Mouse (Mus musculus) neural tube, embryonic 11.5 days (tissue): Measurements from ENCODE around the gene Myh7. TPM values are rescaled to one million over a fixed set of nuclear protein-coding genes. Genes with fewer than 3 reads are reported as not detected.

Experiments
- ATAC-seq: fragments of 200-750 bp; cut with Nextera tagmentation; 2 replicates; pipeline ENCODE4 v1.8.0; 2017; ENCODE audit warnings: moderate number of reproducible peaks, mild to moderate bottlenecking, moderate TSS enrichment, moderate library complexity; ENCODE audit not compliant: insufficient read depth, low FRiP score, low TSS enrichment
- DNase-seq: peaks from one replicate; pipeline ENCODE4 v3.0.0-alpha.2; 2015; ENCODE audit warnings: low spot score
- H3K27ac ChIP-seq: fragments of 300-500 bp; sonication (generic); 2 replicates; pipeline ENCODE4 v1.5.1; 2014; ENCODE audit warnings: low read depth, mild to moderate bottlenecking, low read length
- H3K27me3 ChIP-seq: fragments of 300-500 bp; sonication (generic); 2 replicates; pipeline ENCODE4 v1.6.1; 2014; ENCODE audit warnings: mild to moderate bottlenecking, low read length, mixed read lengths; ENCODE audit not compliant: control insufficient read depth, insufficient read depth
- H3K36me3 ChIP-seq: fragments of 300-500 bp; sonication (generic); 2 replicates; pipeline ENCODE4 v1.6.1; 2014; ENCODE audit warnings: mild to moderate bottlenecking, low read length, moderate library complexity, mixed read lengths; ENCODE audit not compliant: control insufficient read depth, insufficient read depth
- H3K4me1 ChIP-seq: fragments of 300-500 bp; sonication (generic); 2 replicates; pipeline ENCODE4 v1.6.1; 2014; ENCODE audit warnings: low read length, mixed read lengths; ENCODE audit not compliant: control insufficient read depth, insufficient read depth
- H3K4me2 ChIP-seq: fragments of 300-500 bp; sonication (generic); 2 replicates; pipeline ENCODE4 v1.6.1; 2014; ENCODE audit warnings: low read depth, mild to moderate bottlenecking, moderate library complexity
- H3K4me3 ChIP-seq: fragments of 300-500 bp; sonication (generic); 2 replicates; pipeline ENCODE4 v1.5.1; 2014; ENCODE audit warnings: low read depth, low read length
- H3K9ac ChIP-seq: fragments of 300-500 bp; sonication (generic); 2 replicates; pipeline ENCODE4 v1.6.1; 2014; ENCODE audit warnings: mild to moderate bottlenecking, low read length
- H3K9me3 ChIP-seq: fragments of 300-500 bp; sonication (generic); 2 replicates; pipeline ENCODE4 v1.6.1; 2016; ENCODE audit warnings: low read length; ENCODE audit not compliant: control insufficient read depth
- WGBS: fragments of 180-500 bp; shearing (Covaris S2); extraction: QIAGEN DNeasy Blood & Tissue Kit; methylation state at CpG from one replicate; pipeline ENCODE4 v1.1.7; 2014; 5-methylcytosine and 5-hydroxymethylcytosine counted together
- polyA plus RNA-seq: library from polyadenylated mRNA; unstranded; fragments of >200 nt; fragmentation: Nextera tagmentation; extraction: Ambion mirVana; gene quantifications from 2 replicates; pipeline ENCODE4 v1.2.1, GENCODE M21; 2014

Gene Myh7
- polyA plus RNA-seq, 1 experiment from 2014 or later, result 15.6 TPM

- DNase-seq (no peak), ATAC-seq (no peak)
- Histone ChIP-seq H3K27ac (no peak overlapping the region), H3K9me3 (no peaks in the 10 kb centered on the region), H3K4me2 (no peak overlapping the region), H3K27me3 (no peaks in the 10 kb centered on the region), H3K4me1 (no peaks in the 10 kb centered on the region), H3K9ac (no peak overlapping the region), H3K4me3 (no peak overlapping the region), H3K36me3 (no peaks in the 10 kb centered on the region)
- WGBS, result 82% methylated on average over 15 of the region's 15 CpGs
Observed at GRCm38 (mm10) chr14:54938431-54939219, 55.8 kb downstream of the Myh7 start.

GRCm38 (mm10) chr14:54937361-54938182 is 56.9 kb downstream of the Myh7 start:
- WGBS, result 90% methylated on average over 16 of the region's 16 CpGs

DNA sequence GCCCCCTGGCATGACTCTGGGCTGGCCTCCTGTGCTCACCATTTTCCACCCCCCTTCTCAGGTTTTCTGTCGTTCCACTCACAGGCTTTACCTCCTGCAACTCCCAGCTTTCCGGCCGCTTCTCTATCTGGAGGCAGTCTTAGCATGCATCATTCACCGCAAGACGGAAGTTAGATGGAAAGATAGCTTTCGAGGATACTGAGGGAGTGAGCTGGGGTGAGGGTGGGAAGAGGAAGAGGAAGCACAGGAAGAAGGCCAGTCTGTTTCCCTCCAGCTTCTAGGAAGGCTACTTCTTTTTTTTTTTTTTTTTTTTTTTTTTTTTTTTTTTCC is 57.6 kb downstream of the Myh7 start:
- ATAC-seq (no peak), DNase-seq (no peak)
- no peak overlapping the region for H3K4me3 ChIP-seq
- 0 out of 2 replicates have a peak overlapping the region, but pooled peaks have one; percentile 51 for H3K27ac ChIP-seq
- 64% methylated on average over 6 of the region's 6 CpGs for WGBS
- no peaks in the 10 kb centered on the region for H3K9me3 ChIP-seq
- no peaks in the 10 kb centered on the region for H3K27me3 ChIP-seq
- H3K4me1 ChIP-seq, result no peaks in the 10 kb centered on the region
- no peak overlapping the region for H3K4me2 ChIP-seq
- H3K9ac ChIP-seq, result no peak overlapping the region
- H3K36me3 ChIP-seq, result no peaks in the 10 kb centered on the region

More at GRCm38 (mm10) chr14:54937361-54938182, 56.9 kb downstream of the Myh7 start:
- ATAC-seq (no peak), DNase-seq (no peak)
- Histone ChIP-seq H3K9ac (no peak overlapping the region), H3K4me3 (no peak overlapping the region), H3K9me3 (no peaks in the 10 kb centered on the region), H3K4me1 (no peaks in the 10 kb centered on the region), H3K27me3 (no peaks in the 10 kb centered on the region), H3K4me2 (no peak overlapping the region), H3K27ac (no peak overlapping the region), H3K36me3 (no peaks in the 10 kb centered on the region)

GRCm38 (mm10) chr14:54935904-54936830 is 58.3 kb downstream of the Myh7 start, which contains the start of gene Cmtm5:
Gene Cmtm5, plus strand, starts transcription at chr14:54936261.
- ATAC-seq (no peak), DNase-seq (peak; percentile 31)
- Histone ChIP-seq H3K27ac (peak within 1 kb of the TSS; percentile 51; the same call in 1 of the 2 replicates), H3K4me1 (no peaks in the 10 kb centered on the region), H3K9ac (no peak within 1 kb of the TSS), H3K27me3 (no peaks in the 10 kb centered on the region), H3K4me3 (no peak within 1 kb of the TSS), H3K9me3 (no peaks in the 10 kb centered on the region), H3K4me2 (no peak within 1 kb of the TSS), H3K36me3 (no peaks in the 10 kb centered on the region)
- 41% methylated on average over 8 of the region's 8 CpGs for WGBS

GRCm38 (mm10) chr14:54932645-54933150 is 61.7 kb downstream of the Myh7 start, which contains the start of gene Il25:
Gene Il25, plus strand, starts transcription at chr14:54932695.
- ATAC-seq (no peak), DNase-seq (no peak)
- no peaks in the 10 kb centered on the region for H3K4me1 ChIP-seq
- no peak within 1 kb of the TSS for H3K4me2 ChIP-seq
- H3K27ac ChIP-seq, result no peak within 1 kb of the TSS
- no peak within 1 kb of the TSS for H3K9ac ChIP-seq
- H3K4me3 ChIP-seq, result no peak within 1 kb of the TSS
- 24% methylated on average over 6 of the region's 6 CpGs for WGBS
- H3K27me3 ChIP-seq, result no peaks in the 10 kb centered on the region
- H3K9me3 ChIP-seq, result no peaks in the 10 kb centered on the region
- H3K36me3 ChIP-seq, result no peaks in the 10 kb centered on the region

DNA sequence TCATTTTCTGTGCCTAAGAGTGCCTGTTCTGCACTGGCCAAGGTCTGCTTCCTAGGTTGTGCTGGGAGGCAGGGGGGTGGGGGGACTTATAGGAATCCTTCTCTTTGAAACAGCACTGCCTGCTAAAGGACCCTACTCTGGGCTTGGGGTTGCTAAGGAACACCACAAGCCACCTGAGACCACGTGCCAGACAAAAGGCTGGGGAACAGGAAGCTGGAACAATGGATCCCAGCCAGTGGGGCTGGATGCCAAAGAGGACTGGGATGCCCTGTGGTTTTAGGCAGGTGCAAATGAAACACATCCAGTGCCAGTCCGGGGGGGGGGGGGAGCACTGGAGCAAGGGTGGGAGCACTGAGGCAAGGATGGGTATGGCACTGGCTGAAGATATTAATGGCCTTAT is 64.0 kb downstream of the Myh7 start:
- Histone ChIP-seq H3K4me1 (peaks cover 14% of the 10 kb centered on the region), H3K9me3 (no peaks in the 10 kb centered on the region), H3K4me2 (no peak overlapping the region), H3K36me3 (no peaks in the 10 kb centered on the region), H3K27ac (no peak overlapping the region), H3K27me3 (no peaks in the 10 kb centered on the region), H3K4me3 (no peak overlapping the region), H3K9ac (no peak overlapping the region)
- no peak for ATAC-seq
- DNase-seq, result no peak
- WGBS, result 37% methylated on average over 2 of the region's 2 CpGs

- Histone ChIP-seq H3K27me3 (no peaks in the 10 kb centered on the region), H3K9me3 (no peaks in the 10 kb centered on the region), H3K4me1 (peaks cover 16% of the 10 kb centered on the region), H3K9ac (no peak overlapping the region), H3K27ac (no peak overlapping the region), H3K4me3 (no peak overlapping the region), H3K4me2 (no peak overlapping the region), H3K36me3 (no peaks in the 10 kb centered on the region)
- ATAC-seq, result no peak
- 76% methylated on average over 5 of the region's 5 CpGs for WGBS
- no peak for DNase-seq
Observed at GRCm38 (mm10) chr14:54929801-54930200, 64.6 kb downstream of the Myh7 start.

DNA sequence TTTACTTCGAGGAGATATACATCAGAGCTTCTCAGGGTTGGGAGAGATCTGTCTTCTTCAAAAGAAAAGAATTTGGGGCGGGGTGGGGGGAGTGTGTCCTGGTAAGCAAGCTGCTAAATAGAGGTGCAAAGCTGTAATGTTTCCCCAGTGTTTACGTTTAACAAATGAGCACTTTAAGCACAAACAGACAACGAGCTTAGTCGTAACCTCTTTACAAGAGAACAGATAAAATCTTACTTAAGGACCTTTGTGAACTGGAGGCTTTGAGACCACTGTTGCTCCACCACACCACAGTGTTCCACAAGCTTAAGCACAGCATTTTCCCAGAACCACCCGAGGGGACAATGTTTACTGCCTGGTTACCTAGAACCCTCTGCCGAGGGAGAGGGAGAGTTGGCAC is 67.1 kb downstream of the Myh7 start:
- H3K27me3 ChIP-seq, result no peaks in the 10 kb centered on the region
- peaks cover 2% of the 10 kb centered on the region for H3K36me3 ChIP-seq
- H3K4me3 ChIP-seq, result peak overlapping the region; percentile 51
- WGBS, result 12% methylated on average over 7 of the region's 7 CpGs
- peak; percentile 18 for DNase-seq
- peak overlapping the region; percentile 96 for H3K27ac ChIP-seq
- H3K9ac ChIP-seq, result peak overlapping the region; percentile 95
- no peaks in the 10 kb centered on the region for H3K9me3 ChIP-seq
- no peak for ATAC-seq
- H3K4me2 ChIP-seq, result peak overlapping the region; percentile 95
- H3K4me1 ChIP-seq, result peaks cover 24% of the 10 kb centered on the region
